Mouse (Mus musculus) embryonic facial prominence, embryonic 14.5 days (tissue): Measurements from ENCODE around the gene Pdlim7. TPM values are rescaled to one million over a fixed set of nuclear protein-coding genes. Genes with fewer than 3 reads are reported as not detected.
A peak's percentile ranks its signal among the peaks of the same experiment; 100 is the strongest.

ENCODE experiments used
- ATAC-seq: fragments of 200-750 bp; cut with Nextera tagmentation; 2 replicates; pipeline ENCODE4 v1.8.0; 2017; ENCODE audit warnings: low read depth, moderate number of reproducible peaks, moderate TSS enrichment
- DNase-seq: peaks from one replicate; pipeline ENCODE4 v3.0.0-alpha.2; 2015; ENCODE audit warnings: low spot score
- H3K27ac ChIP-seq: fragments of 300-500 bp; sonication (generic); replicated peaks from 2 replicates; pipeline ENCODE4 v1.5.1; 2014; ENCODE audit warnings: low read depth, mild to moderate bottlenecking, low read length, moderate library complexity
- H3K27me3 ChIP-seq: fragments of 300-500 bp; sonication (generic); replicated peaks from 2 replicates; pipeline ENCODE4 v1.6.1; 2014; ENCODE audit warnings: low read length; ENCODE audit not compliant: control insufficient read depth, insufficient read depth
- H3K36me3 ChIP-seq: fragments of 300-500 bp; sonication (generic); 2 replicates; pipeline ENCODE4 v1.6.1; 2014; ENCODE audit warnings: low read length, mixed read lengths; ENCODE audit not compliant: control insufficient read depth, insufficient read depth
- H3K4me1 ChIP-seq: fragments of 300-500 bp; sonication (generic); 2 replicates; pipeline ENCODE4 v1.6.1; 2014; ENCODE audit warnings: antibody characterized with exemption, low read length; ENCODE audit not compliant: control insufficient read depth, insufficient read depth
- H3K4me2 ChIP-seq: fragments of 300-500 bp; sonication (generic); 2 replicates; pipeline ENCODE4 v1.6.1; 2014; ENCODE audit warnings: low read depth, mild to moderate bottlenecking, low read length, moderate library complexity, mixed read lengths
- H3K4me3 ChIP-seq: fragments of 300-500 bp; sonication (generic); 2 replicates; pipeline ENCODE4 v1.5.1; 2014; ENCODE audit warnings: low read depth, mild to moderate bottlenecking, low read length
- H3K9ac ChIP-seq: fragments of 300-500 bp; sonication (generic); 2 replicates; pipeline ENCODE4 v1.6.1; 2014; ENCODE audit warnings: low read depth, mild to moderate bottlenecking, low read length, moderate library complexity, mixed read lengths
- H3K9me3 ChIP-seq: fragments of 300-500 bp; sonication (generic); 2 replicates; pipeline ENCODE4 v1.6.1; 2016; ENCODE audit warnings: low read length; ENCODE audit not compliant: control insufficient read depth
- WGBS: fragments of 180-500 bp; shearing (Covaris S2); extraction: QIAGEN DNeasy Blood & Tissue Kit; methylation state at CpG from one replicate; pipeline ENCODE4 v1.1.7; 2014; 5-methylcytosine and 5-hydroxymethylcytosine counted together
- polyA plus RNA-seq: library from polyadenylated mRNA; unstranded; fragments of >200 nt; fragmentation: Nextera tagmentation; extraction: Ambion mirVana; gene quantifications from 2 replicates; pipeline ENCODE4 v1.2.1, GENCODE M21; 2014

Gene Pdlim7
- polyA plus RNA-seq, 1 experiment from 2014 or later = 204 TPM

GRCm38 (mm10) chr13:55486029-55486794, 27.3 kb downstream of the Pdlim7 start:
- Histone ChIP-seq H3K4me2 (peak overlapping the region; percentile 60), H3K4me1 (peaks cover 35% of the 10 kb centered on the region), H3K4me3 (peak overlapping the region; percentile 92), H3K9ac (peak overlapping the region; percentile 99), H3K27me3 (no peaks in the 10 kb centered on the region), H3K36me3 (peaks cover 16% of the 10 kb centered on the region), H3K9me3 (no peaks in the 10 kb centered on the region), H3K27ac (peak overlapping the region; percentile 90; the same call in 1 of the 2 replicates)
- ATAC-seq (no peak), DNase-seq (no peak)
- WGBS = 31% methylated on average over 14 of the region's 14 CpGs

- peaks cover 32% of the 10 kb centered on the region for H3K36me3 ChIP-seq
- no peaks in the 10 kb centered on the region for H3K27me3 ChIP-seq
- H3K27ac ChIP-seq = peak overlapping the region; percentile 17; the same call in 1 of the 2 replicates
- peak overlapping the region; percentile 60 for H3K4me2 ChIP-seq
- peak overlapping the region; percentile 26; the same call in 1 of the 2 replicates for H3K9ac ChIP-seq
- DNase-seq (no peak), ATAC-seq (no peak)
- WGBS = 29% methylated on average over 7 of the region's 7 CpGs
- H3K4me1 ChIP-seq = peaks cover 35% of the 10 kb centered on the region
- no peaks in the 10 kb centered on the region for H3K9me3 ChIP-seq
- H3K4me3 ChIP-seq = peak overlapping the region; percentile 92; the same call in 1 of the 2 replicates
Observed at GRCm38 (mm10) chr13:55484520-55485088, 28.9 kb downstream of the Pdlim7 start.

- no peaks in the 10 kb centered on the region for H3K27me3 ChIP-seq
- no peaks in the 10 kb centered on the region for H3K9me3 ChIP-seq
- H3K4me1 ChIP-seq = peaks cover 35% of the 10 kb centered on the region
- 0 out of 2 replicates have a peak overlapping the region, but pooled peaks have one; percentile 6 for H3K9ac ChIP-seq
- no peak overlapping the region for H3K4me3 ChIP-seq
- H3K4me2 ChIP-seq = peak overlapping the region; percentile 60; the same call in 1 of the 2 replicates
- 45% methylated on average over 15 of the region's 15 CpGs for WGBS
- peak; percentile 19; the same call in 1 of the 2 replicates for ATAC-seq
- DNase-seq = peak; percentile 61
- H3K36me3 ChIP-seq = peaks cover 42% of the 10 kb centered on the region
- no peak overlapping the region for H3K27ac ChIP-seq
Observed at GRCm38 (mm10) chr13:55483593-55483992, 29.9 kb downstream of the Pdlim7 start.

GRCm38 (mm10) chr13:55483071-55483470, 30.4 kb downstream of the Pdlim7 start:
- Histone ChIP-seq H3K4me2 (peak overlapping the region; percentile 60; the same call in 1 of the 2 replicates), H3K27ac (no peak overlapping the region; the same call in 1 of the 2 replicates), H3K36me3 (peaks cover 45% of the 10 kb centered on the region), H3K4me3 (no peak overlapping the region), H3K9ac (peak overlapping the region; percentile 6; the same call in 1 of the 2 replicates), H3K27me3 (no peaks in the 10 kb centered on the region), H3K9me3 (no peaks in the 10 kb centered on the region), H3K4me1 (peaks cover 33% of the 10 kb centered on the region)
- 32% methylated on average over 9 of the region's 9 CpGs for WGBS
- ATAC-seq = no peak
- no peak for DNase-seq

- WGBS = 60% methylated on average over 7 of the region's 7 CpGs
- Histone ChIP-seq H3K9me3 (no peaks in the 10 kb centered on the region), H3K4me1 (peaks cover 32% of the 10 kb centered on the region), H3K9ac (peak overlapping the region; percentile 6; the same call in 1 of the 2 replicates), H3K4me2 (no peak overlapping the region), H3K4me3 (no peak overlapping the region), H3K27me3 (no peaks in the 10 kb centered on the region), H3K27ac (no peak overlapping the region; the same call in 1 of the 2 replicates), H3K36me3 (peaks cover 51% of the 10 kb centered on the region)
- ATAC-seq (no peak), DNase-seq (no peak)
Observed at GRCm38 (mm10) chr13:55482542-55482941, 30.9 kb downstream of the Pdlim7 start.

GRCm38 (mm10) chr13:55479929-55480328, 33.5 kb downstream of the Pdlim7 start:
- DNase-seq = no peak
- H3K27me3 ChIP-seq = no peaks in the 10 kb centered on the region
- H3K4me2 ChIP-seq = no peak overlapping the region
- H3K9me3 ChIP-seq = no peaks in the 10 kb centered on the region
- H3K36me3 ChIP-seq = peaks cover 77% of the 10 kb centered on the region
- H3K4me3 ChIP-seq = no peak overlapping the region
- H3K9ac ChIP-seq = no peak overlapping the region
- no peak overlapping the region for H3K27ac ChIP-seq
- peaks cover 14% of the 10 kb centered on the region for H3K4me1 ChIP-seq
- no peak for ATAC-seq

GRCm38 (mm10) chr13:55479008-55479407, 34.5 kb downstream of the Pdlim7 start:
- no peaks in the 10 kb centered on the region for H3K9me3 ChIP-seq
- DNase-seq (no peak), ATAC-seq (no peak)
- H3K9ac ChIP-seq = no peak overlapping the region
- H3K4me1 ChIP-seq = peaks cover 8% of the 10 kb centered on the region
- no peak overlapping the region for H3K4me3 ChIP-seq
- H3K36me3 ChIP-seq = peaks cover 86% of the 10 kb centered on the region
- 85% methylated on average over 7 of the region's 7 CpGs for WGBS
- no peak overlapping the region for H3K4me2 ChIP-seq
- H3K27me3 ChIP-seq = no peaks in the 10 kb centered on the region
- H3K27ac ChIP-seq = no peak overlapping the region; the same call in 1 of the 2 replicates

GRCm38 (mm10) chr13:55478036-55478435, 35.4 kb downstream of the Pdlim7 start:
- Histone ChIP-seq H3K4me3 (no peak overlapping the region), H3K36me3 (peaks cover 90% of the 10 kb centered on the region), H3K27ac (no peak overlapping the region), H3K9me3 (no peaks in the 10 kb centered on the region), H3K4me2 (no peak overlapping the region), H3K9ac (no peak overlapping the region), H3K4me1 (peaks cover 3% of the 10 kb centered on the region), H3K27me3 (no peaks in the 10 kb centered on the region)
- WGBS = 60% methylated on average over 5 of the region's 5 CpGs
- no peak for ATAC-seq
- no peak for DNase-seq
